Mouse (Mus musculus): ENCODE results near the gene Bex3.

Bex3 gene

GRCm38 (mm10) chrX:136313792-136314564 lies 43.9 kb downstream of the Bex3 start:
- DNase-seq (ENCODE audit: low spot score), result peak; percentile 18

DNA sequence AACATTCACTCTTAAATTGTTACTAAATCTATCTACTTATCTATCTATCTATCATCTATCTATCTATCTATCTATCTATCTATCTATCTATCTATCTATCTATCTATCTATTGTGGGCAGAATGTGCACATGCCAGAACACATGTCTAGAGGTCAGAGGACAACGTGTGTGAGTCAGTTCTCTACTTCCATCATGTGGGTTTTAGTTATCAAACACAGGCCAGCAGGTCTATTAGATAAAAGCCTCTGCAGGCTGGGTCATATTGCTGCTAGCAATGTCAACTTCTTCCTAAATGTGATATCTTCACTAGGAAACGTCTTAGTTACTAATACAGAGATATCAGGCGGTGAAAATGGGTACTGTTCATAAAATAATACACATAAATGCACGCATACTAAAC lies 49.9 kb downstream of the Bex3 start:
- DNase-seq (ENCODE audit: low spot score), result no peak
